Mouse (Mus musculus): ENCODE results near the gene Nup98. TPM values are rescaled to one million over a fixed set of nuclear protein-coding genes. Genes with fewer than 3 reads are reported as not detected.

Gene Nup98
- total RNA-seq, 1 experiment: 59.4 TPM

- peak overlapping the region; percentile 74 for H3K9ac ChIP-seq (ENCODE audit: insufficient read depth, low read depth, low read length, poor library complexity, severe bottlenecking)
- TF ChIP-seq CHD2 (IDR thresholded peaks at IDR 0.05; ENCODE audit: low read depth, low read length) (no peak), ZNF384 (IDR thresholded peaks at IDR 0.05; ENCODE audit: low read depth, low read length) (no peak), ZC3H11A (IDR thresholded peaks at IDR 0.05; ENCODE audit: borderline replicate concordance, low read depth, low read length) (no peak), MAFK (IDR thresholded peaks at IDR 0.05; ENCODE audit: insufficient read depth, low read depth, low read length) (no peak), HCFC1 (IDR thresholded peaks at IDR 0.05; ENCODE audit: borderline replicate concordance, insufficient read depth, low read length) (no peak)
- in situ Hi-C loops (cut with MboI; ENCODE audit: low sequenced_read_pairs in 2 of 2, unreplicated experiment in 2 of 2): no loop called here
- H3K4me1 ChIP-seq (ENCODE audit: control insufficient read depth in 2 of 2, insufficient read depth in 2 of 2, low read length in 2 of 2, poor library complexity in 1 of 2): peaks cover 0 to 18% of the 10 kb centered on the region in 2 experiments; a peak in 2 of 4 replicates
- H3K4me3 ChIP-seq (ENCODE audit: insufficient read depth in 1 of 2, low read depth in 1 of 2, low read length in 2 of 2, poor library complexity in 1 of 2, severe bottlenecking in 1 of 2): peak overlapping the region; percentile 67 to 92
- DNase-seq (ENCODE audit: low read depth, low spot score): peak; percentile 26
- H3K9me3 ChIP-seq (ENCODE audit: control insufficient read depth, insufficient read depth, low read depth, low read length): no peaks in the 10 kb centered on the region
- H3K27ac ChIP-seq (ENCODE audit: insufficient read depth, low read depth, low read length, poor library complexity, severe bottlenecking): no peak overlapping the region
- H3K36me3 ChIP-seq (ENCODE audit: control insufficient read depth, insufficient read depth, low read length, poor library complexity, severe bottlenecking): no peaks in the 10 kb centered on the region
These were observed 39.5 kb upstream of the Nup98 start for GRCm38 (mm10) chr7:102249531-102249895.

- Histone ChIP-seq H3K4me1 (ENCODE audit: control insufficient read depth in 2 of 2, insufficient read depth in 2 of 2, low read length in 2 of 2, poor library complexity in 1 of 2) (peaks cover 0 to 18% of the 10 kb centered on the region in 2 experiments; a peak in 2 of 4 replicates), H3K27ac (ENCODE audit: insufficient read depth, low read depth, low read length, poor library complexity, severe bottlenecking) (no peak overlapping the region), H3K9ac (ENCODE audit: insufficient read depth, low read depth, low read length, poor library complexity, severe bottlenecking) (peak overlapping the region; percentile 43), H3K36me3 (ENCODE audit: control insufficient read depth, insufficient read depth, low read length, poor library complexity, severe bottlenecking) (no peaks in the 10 kb centered on the region), H3K4me3 (ENCODE audit: insufficient read depth in 1 of 2, low read depth in 1 of 2, low read length in 2 of 2, poor library complexity in 1 of 2, severe bottlenecking in 1 of 2) (peak overlapping the region; percentile 67 to 92), H3K9me3 (ENCODE audit: control insufficient read depth, insufficient read depth, low read depth, low read length) (no peaks in the 10 kb centered on the region)
- no peak for DNase-seq (ENCODE audit: low read depth, low spot score)
- TF ChIP-seq HCFC1 (IDR thresholded peaks at IDR 0.05; ENCODE audit: borderline replicate concordance, insufficient read depth, low read length) (no peak), ZNF384 (IDR thresholded peaks at IDR 0.05; ENCODE audit: low read depth, low read length) (no peak), MAFK (IDR thresholded peaks at IDR 0.05; ENCODE audit: insufficient read depth, low read depth, low read length) (no peak), CHD2 (IDR thresholded peaks at IDR 0.05; ENCODE audit: low read depth, low read length) (no peak), ZC3H11A (IDR thresholded peaks at IDR 0.05; ENCODE audit: borderline replicate concordance, low read depth, low read length) (no peak)
- in situ Hi-C loops (cut with MboI; ENCODE audit: low sequenced_read_pairs in 2 of 2, unreplicated experiment in 2 of 2): no loop called here
These were observed 38.9 kb upstream of the Nup98 start for GRCm38 (mm10) chr7:102248691-102249404.

GRCm38 (mm10) chr7:102246956-102247797 lies 37.2 kb upstream of the Nup98 start:
- in situ Hi-C loops (cut with MboI; ENCODE audit: low sequenced_read_pairs in 2 of 2, unreplicated experiment in 2 of 2): no loop called here

GRCm38 (mm10) chr7:102246265-102246664 lies 36.3 kb upstream of the Nup98 start:
- in situ Hi-C loops (cut with MboI; ENCODE audit: low sequenced_read_pairs in 2 of 2, unreplicated experiment in 2 of 2): no loop called here
- Histone ChIP-seq H3K36me3 (ENCODE audit: control insufficient read depth, insufficient read depth, low read length, poor library complexity, severe bottlenecking) (no peaks in the 10 kb centered on the region), H3K4me3 (ENCODE audit: insufficient read depth in 1 of 2, low read depth in 1 of 2, low read length in 2 of 2, poor library complexity in 1 of 2, severe bottlenecking in 1 of 2) (no peak overlapping the region), H3K4me1 (ENCODE audit: control insufficient read depth in 2 of 2, insufficient read depth in 2 of 2, low read length in 2 of 2, poor library complexity in 1 of 2) (peaks cover 0 to 18% of the 10 kb centered on the region in 2 experiments; a peak in 2 of 4 replicates), H3K27ac (ENCODE audit: insufficient read depth, low read depth, low read length, poor library complexity, severe bottlenecking) (no peak overlapping the region), H3K9me3 (ENCODE audit: control insufficient read depth, insufficient read depth, low read depth, low read length) (no peaks in the 10 kb centered on the region), H3K9ac (ENCODE audit: insufficient read depth, low read depth, low read length, poor library complexity, severe bottlenecking) (no peak overlapping the region)
- DNase-seq (ENCODE audit: low read depth, low spot score): no peak
- TF ChIP-seq ZC3H11A (IDR thresholded peaks at IDR 0.05; ENCODE audit: borderline replicate concordance, low read depth, low read length): no peak
- TF ChIP-seq HCFC1 (IDR thresholded peaks at IDR 0.05; ENCODE audit: borderline replicate concordance, insufficient read depth, low read length): no peak
- TF ChIP-seq ZNF384 (IDR thresholded peaks at IDR 0.05; ENCODE audit: low read depth, low read length): no peak
- TF ChIP-seq MAFK (IDR thresholded peaks at IDR 0.05; ENCODE audit: insufficient read depth, low read depth, low read length): no peak
- TF ChIP-seq CHD2 (IDR thresholded peaks at IDR 0.05; ENCODE audit: low read depth, low read length): no peak

More at GRCm38 (mm10) chr7:102246956-102247797, 37.2 kb upstream of the Nup98 start:
- no peak overlapping the region for H3K4me3 ChIP-seq (ENCODE audit: insufficient read depth in 1 of 2, low read depth in 1 of 2, low read length in 2 of 2, poor library complexity in 1 of 2, severe bottlenecking in 1 of 2)
- no peak for TF ChIP-seq CHD2 (IDR thresholded peaks at IDR 0.05; ENCODE audit: low read depth, low read length)
- no peak for TF ChIP-seq ZNF384 (IDR thresholded peaks at IDR 0.05; ENCODE audit: low read depth, low read length)
- no peak for TF ChIP-seq HCFC1 (IDR thresholded peaks at IDR 0.05; ENCODE audit: borderline replicate concordance, insufficient read depth, low read length)
- TF ChIP-seq MAFK (IDR thresholded peaks at IDR 0.05; ENCODE audit: insufficient read depth, low read depth, low read length): no peak
- TF ChIP-seq ZC3H11A (IDR thresholded peaks at IDR 0.05; ENCODE audit: borderline replicate concordance, low read depth, low read length): no peak
- H3K4me1 ChIP-seq (ENCODE audit: control insufficient read depth in 2 of 2, insufficient read depth in 2 of 2, low read length in 2 of 2, poor library complexity in 1 of 2): peaks cover 0 to 18% of the 10 kb centered on the region in 2 experiments; a peak in 2 of 4 replicates
- no peaks in the 10 kb centered on the region for H3K9me3 ChIP-seq (ENCODE audit: control insufficient read depth, insufficient read depth, low read depth, low read length)
- H3K36me3 ChIP-seq (ENCODE audit: control insufficient read depth, insufficient read depth, low read length, poor library complexity, severe bottlenecking): no peaks in the 10 kb centered on the region
- DNase-seq (ENCODE audit: low read depth, low spot score): no peak
- H3K9ac ChIP-seq (ENCODE audit: insufficient read depth, low read depth, low read length, poor library complexity, severe bottlenecking): no peak overlapping the region
- no peak overlapping the region for H3K27ac ChIP-seq (ENCODE audit: insufficient read depth, low read depth, low read length, poor library complexity, severe bottlenecking)
